Mouse (Mus musculus) stomach, postnatal 0 days (tissue): ENCODE results near the gene Wnt7a.

Source experiments
- CTCF ChIP-seq: IDR thresholded peaks from 2 replicates; pipeline ENCODE4 v1.5.1; 2016; ENCODE audit warnings: antibody characterized with exemption, low read depth, mild to moderate bottlenecking, moderate library complexity
- EP300 ChIP-seq: optimal IDR thresholded peaks from 2 replicates; pipeline ENCODE3; 2016; ENCODE audit warnings: antibody characterized with exemption

- TF ChIP-seq CTCF: no peak
- no peak for TF ChIP-seq EP300
Measured at GRCm38 (mm10) chr6:91424151-91424550, 13.0 kb upstream of the Wnt7a start.
